Comparison of ENCODE assay signal across 9 mouse cellular contexts in genomic region chr2:172848193-172848592, GRCm38 (mm10).
DNase-seq lines count a peak whose midpoint lies in the region; ATAC-seq and TF ChIP-seq lines count a peak whose summit lies in the region.
"Had no signal": no experiment of that assay in that cellular context is flagged by ENCODE, and none has a peak within 500 bp of the region (broad histone marks: within the 10 kb centered on the region; RNA-seq: fewer than 3 reads in every experiment).

No protein-coding gene starts in this region.

- no peaks in the 10 kb centered on the region; the same call in 1 of the 2 replicates for H3K4me1 ChIP-seq in intestine, postnatal 0 days (replicated peaks; ENCODE audit: control insufficient read depth, insufficient read depth, low read length)
- peaks cover 19% of the 10 kb centered on the region for H3K4me1 ChIP-seq in intestine, embryonic 16.5 days (ENCODE audit: control insufficient read depth, insufficient read depth, low read length)
- H3K4me1 ChIP-seq in limb, embryonic 10.5 days, result peaks cover 82% of the 10 kb centered on the region

- WGBS in intestine, postnatal 0 days, result 75% methylated on average over 6 of the region's 6 CpGs
- 66% methylated on average over 6 of the region's 6 CpGs for WGBS in intestine, embryonic 16.5 days
- WGBS in limb, embryonic 10.5 days, result 72% methylated on average over 6 of the region's 6 CpGs

- DNase-seq in A20 (ENCODE audit: low read depth, low spot score), result peak; percentile 25
- DNase-seq in adrenal gland, adult 2 months, result peak; percentile 64
- DNase-seq in limb, embryonic 10.5 days (ENCODE audit: low spot score), result peak; percentile 69
- DNase-seq in embryo, embryonic 10 days (ENCODE audit: low spot score), result no peak
- no peak for DNase-seq in frontal cortex, postnatal 25 days (ENCODE audit: low spot score in 2 of 2)
- DNase-seq in left cerebral cortex, adult 8-10 months (ENCODE audit: low spot score in 2 of 2), result no peak

- no peak for ATAC-seq in intestine, postnatal 0 days
- no peak for ATAC-seq in intestine, embryonic 16.5 days

- H3K4me2 ChIP-seq in intestine, postnatal 0 days (replicated peaks; ENCODE audit: low read depth), result no peak overlapping the region
- H3K4me2 ChIP-seq in intestine, embryonic 16.5 days (ENCODE audit: low read depth, low read length), result no peak overlapping the region
- H3K4me2 ChIP-seq: heart, embryonic 15.5 days had no signal

- no peaks in the 10 kb centered on the region for H3K27me3 ChIP-seq in intestine, postnatal 0 days (replicated peaks; ENCODE audit: control insufficient read depth, insufficient read depth, low read length)
- no peaks in the 10 kb centered on the region for H3K27me3 ChIP-seq in intestine, embryonic 16.5 days (replicated peaks; ENCODE audit: control insufficient read depth, insufficient read depth, low read length)
- H3K27me3 ChIP-seq in limb, embryonic 10.5 days (ENCODE audit: low read depth, poor library complexity, severe bottlenecking), result peaks cover 17% of the 10 kb centered on the region; the same call in 1 of the 2 replicates
- H3K27me3 ChIP-seq: heart, embryonic 15.5 days had no signal

- H3K4me3 ChIP-seq in intestine, postnatal 0 days (ENCODE audit: low read depth, low read length), result no peak overlapping the region
- H3K4me3 ChIP-seq in intestine, embryonic 16.5 days (ENCODE audit: low read length), result no peak overlapping the region
- no peak overlapping the region for H3K4me3 ChIP-seq in limb, embryonic 10.5 days
- H3K4me3 ChIP-seq: heart, embryonic 15.5 days had no signal

- no peak overlapping the region for H3K9ac ChIP-seq in intestine, postnatal 0 days (ENCODE audit: low read depth, low read length)
- no peak overlapping the region for H3K9ac ChIP-seq in intestine, embryonic 16.5 days (ENCODE audit: low read depth, low read length)
- H3K9ac ChIP-seq: heart, embryonic 15.5 days had no signal

- H3K36me3 ChIP-seq in intestine, postnatal 0 days (ENCODE audit: control insufficient read depth, insufficient read depth), result no peaks in the 10 kb centered on the region
- no peaks in the 10 kb centered on the region for H3K36me3 ChIP-seq in intestine, embryonic 16.5 days (ENCODE audit: control insufficient read depth, insufficient read depth, low read length)
- H3K36me3 ChIP-seq in limb, embryonic 10.5 days, result no peaks in the 10 kb centered on the region
- H3K36me3 ChIP-seq: heart, embryonic 15.5 days had no signal

- no peak overlapping the region for H3K27ac ChIP-seq in intestine, postnatal 0 days (ENCODE audit: low read depth, low read length)
- H3K27ac ChIP-seq in intestine, embryonic 16.5 days (ENCODE audit: low read length), result no peak overlapping the region
- peak overlapping the region; percentile 63 for H3K27ac ChIP-seq in limb, embryonic 10.5 days
- H3K27ac ChIP-seq: heart, embryonic 15.5 days had no signal

- TF ChIP-seq CTCF in intestine, postnatal 0 days (IDR thresholded peaks at IDR 0.05; ENCODE audit: low read depth), result peak; percentile 78

- no peaks in the 10 kb centered on the region for H3K9me3 ChIP-seq in intestine, postnatal 0 days (ENCODE audit: control insufficient read depth)
- no peaks in the 10 kb centered on the region for H3K9me3 ChIP-seq in intestine, embryonic 16.5 days (ENCODE audit: control insufficient read depth, low read length)
- H3K9me3 ChIP-seq in limb, embryonic 10.5 days (replicated peaks), result no peaks in the 10 kb centered on the region
- H3K9me3 ChIP-seq: heart, embryonic 15.5 days had no signal

Comparison
In these comparisons a context has a peak if more than half of its experiments do, and no peak if none do; other contexts are left out.
1. DNase-seq: peak in A20 (single experiment), adrenal gland, adult 2 months (single experiment) and limb, embryonic 10.5 days (single experiment); none in embryo, embryonic 10 days (single experiment), frontal cortex, postnatal 25 days (0 of 2) and left cerebral cortex, adult 8-10 months (0 of 2).